Mouse (Mus musculus) central nervous system, embryonic 14 days (tissue): Measurements from ENCODE around the gene Ankrd34a. TPM values are rescaled to one million over a fixed set of nuclear protein-coding genes. Genes with fewer than 3 reads are reported as not detected.

Experiments used
- polyA plus RNA-seq: library from polyadenylated mRNA; depleted of rRNA; stranded (reverse); fragments of >200 nt; gene quantifications from 2 replicates; pipeline ENCODE4 v1.2.3, GENCODE M21; 2012; rRNA removed

The Ankrd34a gene
- polyA plus RNA-seq = 8.9 and 9.6 TPM in 2 replicates

GRCm38 (mm10) chr3:96596228-96596707 lies at the start of gene Ankrd34a:
Gene Ankrd34a, plus strand, starts transcription at chr3:96596636.

DNA sequence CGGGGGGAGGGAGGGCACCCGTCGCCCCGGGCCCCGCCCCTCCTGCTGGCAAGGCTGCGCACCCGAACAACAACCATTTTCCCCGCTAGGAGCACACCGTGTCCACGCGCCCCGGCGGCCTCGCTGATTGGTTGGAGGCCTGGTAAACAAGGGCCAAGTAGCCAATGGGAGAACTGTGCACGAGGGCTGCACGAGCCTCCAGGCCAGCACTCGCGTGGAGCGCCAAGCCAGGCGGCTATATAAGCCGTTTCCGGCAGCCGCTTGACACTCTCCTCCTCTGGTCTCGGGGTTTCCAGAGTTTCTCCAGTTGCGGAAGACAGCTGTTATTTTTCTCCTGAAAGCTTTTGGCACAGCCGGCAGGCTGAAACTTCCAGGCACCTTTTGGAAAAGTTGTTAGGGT lies 38.7 kb upstream of the Ankrd34a start, which contains the start of gene Txnip:
Gene Txnip, plus strand, starts transcription at position 264 of the 400 bp plus-strand sequence.

DNA sequence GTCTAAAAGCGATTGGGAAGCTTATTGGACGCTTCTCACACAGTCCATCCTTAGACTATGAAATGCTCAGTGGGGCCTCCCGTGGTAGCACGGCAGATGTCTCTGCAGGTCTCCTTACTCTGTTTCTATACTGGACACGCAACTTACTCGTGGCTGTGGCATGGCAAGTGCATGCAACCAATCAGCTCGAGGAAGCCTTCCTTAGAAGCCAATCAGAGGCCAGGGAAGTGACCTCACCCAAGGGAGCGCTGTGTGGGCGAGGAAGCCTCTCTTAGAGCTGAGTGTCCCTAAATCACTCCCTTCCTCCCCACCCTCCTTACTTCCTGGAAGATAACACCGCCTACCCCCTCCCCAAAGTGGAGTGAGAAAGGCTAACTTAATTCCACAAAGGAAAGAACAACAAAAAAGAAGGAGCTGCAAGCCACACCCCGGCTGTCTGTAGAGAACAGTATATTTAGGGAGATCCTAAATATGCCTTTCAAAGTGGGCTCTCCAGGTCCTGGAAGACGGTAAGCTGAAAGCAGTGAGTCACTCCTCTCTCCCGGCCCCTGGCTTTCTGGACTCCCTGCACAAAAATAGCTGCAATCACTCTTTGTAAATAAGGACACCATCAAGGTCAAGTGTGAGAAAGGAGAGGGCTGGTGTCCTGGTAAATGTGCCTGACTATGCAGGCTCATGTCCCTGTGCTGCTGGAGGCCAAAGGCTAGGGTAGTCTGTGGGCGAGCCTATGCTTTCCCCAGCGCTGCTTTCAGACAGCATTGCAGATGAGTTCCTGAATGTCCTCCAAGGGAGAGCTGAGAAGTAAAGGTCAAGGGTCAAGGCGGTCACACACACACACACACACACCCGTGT lies 19.5 kb upstream of the Ankrd34a start, which contains the start of gene Gm16253:
Gene Gm16253, plus strand, starts transcription at position 295 of the 852 bp plus-strand sequence.

DNA sequence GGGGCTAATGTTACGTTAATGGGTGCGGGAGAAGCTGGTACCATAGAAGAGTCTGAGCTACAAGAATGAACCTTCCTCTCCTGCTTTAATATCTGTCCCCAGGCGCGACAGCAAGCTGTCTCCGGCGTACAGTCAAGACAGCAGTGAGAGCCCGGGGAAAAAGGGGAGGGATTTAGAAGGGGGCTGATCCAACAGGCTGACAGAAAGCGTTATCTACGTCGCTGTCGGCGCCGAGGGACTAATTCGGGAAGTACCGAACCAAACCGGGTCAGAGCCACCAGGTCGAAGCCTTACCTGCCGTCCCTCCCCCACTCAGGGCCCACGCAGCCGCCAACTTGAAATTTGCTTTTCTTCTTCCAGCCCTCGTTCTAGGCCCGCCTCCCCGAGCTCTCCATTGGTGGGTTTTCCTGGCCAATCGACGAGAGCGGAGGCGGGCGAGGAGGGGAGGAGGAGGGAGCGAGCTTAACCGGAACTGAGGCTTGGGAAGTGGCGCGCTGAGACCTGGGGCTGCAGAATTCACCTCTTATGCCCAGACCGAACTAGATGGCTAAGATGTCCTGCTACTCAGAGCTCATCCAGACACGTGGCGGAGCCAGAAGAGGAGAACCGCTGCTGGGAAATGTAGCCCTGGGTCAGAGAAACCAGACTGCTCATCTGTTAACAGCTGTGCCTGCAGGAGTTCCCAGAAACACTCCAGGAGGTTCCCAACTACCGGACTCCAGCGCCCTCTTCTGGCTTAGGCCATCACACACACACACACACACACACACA lies 2.5 kb upstream of the Ankrd34a start, which contains the start of gene Polr3gl:
Gene Polr3gl, minus strand, starts transcription at position 392 of the 771 bp plus-strand sequence.

GRCm38 (mm10) chr3:96600639-96601250 lies 4.3 kb downstream of the Ankrd34a start, which contains the start of gene Lix1l:
Gene Lix1l, plus strand, starts transcription at chr3:96601149.

GRCm38 (mm10) chr3:96629729-96630600 lies 33.5 kb downstream of the Ankrd34a start, which contains the start of gene Rbm8a:
Gene Rbm8a, plus strand, starts transcription at chr3:96629933.

GRCm38 (mm10) chr3:96634928-96635879 lies 38.8 kb downstream of the Ankrd34a start, which contains the start of the genes Pex11b and Gm42957:
Gene Pex11b, plus strand, starts transcription at chr3:96635376.
Gene Gm42957, plus strand, starts transcription at chr3:96635474.

DNA sequence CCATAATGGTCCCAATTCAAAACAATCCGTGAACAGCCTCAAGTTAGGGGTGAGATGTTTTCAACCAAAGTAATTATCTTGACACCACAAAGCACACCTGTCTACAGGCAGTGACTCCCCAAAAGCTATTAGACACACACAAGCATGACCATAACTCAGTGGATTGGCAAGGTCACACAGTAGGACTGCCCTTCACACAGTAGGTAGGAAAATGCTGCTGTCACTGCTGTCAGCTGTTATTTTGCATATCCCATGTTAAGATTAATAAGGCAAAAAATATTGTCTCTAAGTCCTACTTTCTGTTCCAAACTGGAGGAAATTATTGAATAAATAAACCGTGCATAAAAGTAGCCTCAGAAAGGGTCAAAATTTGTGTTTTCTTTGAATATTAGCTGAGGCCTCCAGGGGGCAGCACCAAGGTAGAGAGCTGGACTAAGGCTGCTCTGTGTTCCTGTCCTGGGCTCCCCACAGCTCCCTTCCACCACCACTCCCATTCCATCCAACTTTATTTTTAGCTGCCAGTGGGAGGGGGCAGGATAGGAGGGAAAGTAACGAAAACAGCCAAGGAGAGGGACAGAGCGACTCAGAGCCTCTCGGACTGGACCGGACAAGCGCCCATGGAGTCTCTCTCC lies 48.7 kb downstream of the Ankrd34a start, which contains the start of gene Itga10:
Gene Itga10, plus strand, starts transcription at position 567 of the 632 bp plus-strand sequence.

Other genes starting within 250 kb of the Ankrd34a start
- gene BC107364, start 144.3 kb upstream of the Ankrd34a start, polyA plus RNA-seq = not detected in 2 replicates
- 0.33 and 4.1 TPM in 2 replicates for gene Hfe2, start 71.5 kb upstream of the Ankrd34a start, polyA plus RNA-seq
- 99.4 and 105 TPM in 2 replicates for gene Txnip, start 38.7 kb upstream of the Ankrd34a start, polyA plus RNA-seq
- gene Gm16253, start 19.7 kb upstream of the Ankrd34a start, polyA plus RNA-seq = not detected in 2 replicates
- 48.2 and 48.9 TPM in 2 replicates for gene Polr3gl, start 2.5 kb upstream of the Ankrd34a start, polyA plus RNA-seq
- 85.4 and 88.5 TPM in 2 replicates for gene Lix1l, start 4.5 kb downstream of the Ankrd34a start, polyA plus RNA-seq
- 73.4 and 80.8 TPM in 2 replicates for gene Rbm8a, start 33.3 kb downstream of the Ankrd34a start, polyA plus RNA-seq
- 50.4 and 51.8 TPM in 2 replicates for gene Pex11b, start 38.7 kb downstream of the Ankrd34a start, polyA plus RNA-seq
- gene Gm42957, start 38.8 kb downstream of the Ankrd34a start, polyA plus RNA-seq = 0.26 and 0.40 TPM in 2 replicates
- 5.5 and 12.6 TPM in 2 replicates for gene Itga10, start 48.9 kb downstream of the Ankrd34a start, polyA plus RNA-seq
- gene Ankrd35, start 73.5 kb downstream of the Ankrd34a start, polyA plus RNA-seq = 1.2 and 2.1 TPM in 2 replicates
- gene Pias3, start 99.7 kb downstream of the Ankrd34a start, polyA plus RNA-seq = 37.4 and 47.6 TPM in 2 replicates
- gene Nudt17, start 111.9 kb downstream of the Ankrd34a start, polyA plus RNA-seq = 8.5 and 10.7 TPM in 2 replicates
- 45.5 and 49.0 TPM in 2 replicates for gene Polr3c, start 131.0 kb downstream of the Ankrd34a start, polyA plus RNA-seq
- gene Rnf115, start 131.0 kb downstream of the Ankrd34a start, polyA plus RNA-seq = 42.7 and 46.4 TPM in 2 replicates
- gene Pdzk1, start 232.6 kb downstream of the Ankrd34a start, polyA plus RNA-seq = 0.05 and 0.09 TPM in 2 replicates
- gene Cd160, start 232.7 kb downstream of the Ankrd34a start, polyA plus RNA-seq = 0.04 TPM in 1 of 2 replicates, not detected in the other